Mouse (Mus musculus) frontal cortex, postnatal 10 days (tissue): ENCODE measurements around the gene Kcnh1.

ENCODE experiments used
- DNase-seq, 2 experiments: peaks; one replicate each; pipeline ENCODE4 v3.0.0; 2022; ENCODE audit warnings: low spot score in 2 of 2, mixed read lengths in 1 of 2

Kcnh1 gene

DNA sequence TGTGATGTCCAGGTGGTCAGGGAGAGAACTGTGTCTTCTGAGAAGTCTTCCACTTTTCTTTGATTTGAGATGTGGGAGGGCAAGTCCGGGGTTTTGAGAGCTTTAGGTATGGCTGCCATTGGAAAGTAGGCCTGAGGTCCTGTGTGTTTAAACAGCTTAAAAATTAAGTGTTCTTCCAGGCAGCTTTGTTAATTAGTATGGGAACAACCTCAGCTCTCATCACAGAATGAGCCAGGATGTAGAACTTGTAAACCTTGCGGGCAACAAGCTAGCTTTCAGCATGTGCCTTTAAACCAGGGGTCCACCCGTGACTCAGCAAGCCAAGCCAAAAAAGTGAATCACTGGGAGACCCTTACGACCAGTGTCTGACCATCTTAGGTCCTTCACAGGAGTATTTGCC lies 214.6 kb downstream of the Kcnh1 start:
- DNase-seq, result no peak

GRCm38 (mm10) chr1:192406589-192406988 lies 216.0 kb downstream of the Kcnh1 start:
- DNase-seq, result no peak

DNA sequence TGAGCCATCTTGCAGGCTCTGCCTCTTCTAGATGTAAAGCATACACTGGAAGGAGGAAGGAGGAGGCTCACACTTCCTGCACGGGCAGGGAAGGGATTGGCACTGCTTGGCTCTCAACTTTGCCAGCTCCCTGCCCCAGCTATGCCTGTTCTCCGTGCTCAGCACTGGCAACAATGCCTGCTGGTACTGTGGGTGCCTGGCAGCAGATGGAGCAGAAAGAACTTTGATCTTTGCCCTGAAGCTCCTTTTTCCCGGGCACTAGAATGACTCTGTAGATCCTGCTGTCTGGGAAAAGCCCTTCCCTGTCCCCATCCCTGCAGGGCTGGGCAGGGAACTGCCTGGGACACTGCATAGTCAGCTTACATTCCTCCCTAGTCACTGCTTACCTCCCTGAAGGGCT lies 225.2 kb downstream of the Kcnh1 start:
- no peak for DNase-seq

DNA sequence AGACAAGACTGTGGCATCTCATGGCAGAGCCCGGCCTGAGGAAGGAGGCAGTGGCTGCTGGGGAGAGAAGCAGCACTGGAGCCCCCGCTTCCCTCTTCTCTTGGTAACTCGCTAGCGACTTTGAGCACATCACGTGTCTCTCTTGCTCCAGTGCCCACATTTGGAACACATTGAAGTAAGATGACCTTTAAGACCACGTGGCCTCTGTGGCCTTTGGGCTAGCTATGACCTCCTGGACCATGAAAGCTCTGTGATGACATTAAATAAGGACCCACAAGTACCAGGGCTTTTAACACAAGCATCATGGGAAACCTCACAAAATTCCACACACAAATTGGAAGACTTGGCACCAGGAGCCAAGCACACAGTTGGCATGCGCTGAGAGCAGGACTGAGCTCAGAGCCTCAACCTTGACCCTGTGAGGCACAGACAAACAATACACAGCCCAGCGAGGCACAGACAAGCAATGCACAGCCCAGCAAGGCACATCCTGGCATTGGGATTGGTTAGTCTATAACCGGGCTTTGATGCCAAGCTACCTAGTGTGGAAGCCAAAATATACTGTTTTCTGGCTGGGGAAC lies 225.8 kb downstream of the Kcnh1 start:
- no peak for DNase-seq

DNA sequence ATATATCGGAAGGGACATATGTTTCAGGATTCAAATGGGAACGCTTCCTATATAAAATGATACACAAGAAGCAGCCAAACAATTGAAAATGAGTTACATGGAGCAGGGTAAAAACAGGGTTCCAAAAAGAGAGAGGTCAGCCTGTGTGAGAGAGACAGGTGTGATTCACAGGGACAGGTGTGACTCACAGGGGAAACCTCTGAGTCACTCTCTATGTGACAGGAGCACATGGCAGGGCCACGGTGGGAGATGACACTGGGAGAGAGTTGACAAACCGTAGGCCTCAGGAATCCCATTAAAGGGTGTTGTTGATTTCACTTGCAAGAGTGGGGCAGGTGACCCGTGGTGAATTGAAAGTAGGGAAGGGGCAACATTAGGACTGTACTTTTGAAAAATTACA lies 228.6 kb downstream of the Kcnh1 start:
- no peak for DNase-seq

GRCm38 (mm10) chr1:192421377-192422166 lies 231.0 kb downstream of the Kcnh1 start:
- peak in 1 of 2 experiments; percentile 42 for DNase-seq

- no peak for DNase-seq
Observed at GRCm38 (mm10) chr1:192431423-192431822, 240.8 kb downstream of the Kcnh1 start.

DNA sequence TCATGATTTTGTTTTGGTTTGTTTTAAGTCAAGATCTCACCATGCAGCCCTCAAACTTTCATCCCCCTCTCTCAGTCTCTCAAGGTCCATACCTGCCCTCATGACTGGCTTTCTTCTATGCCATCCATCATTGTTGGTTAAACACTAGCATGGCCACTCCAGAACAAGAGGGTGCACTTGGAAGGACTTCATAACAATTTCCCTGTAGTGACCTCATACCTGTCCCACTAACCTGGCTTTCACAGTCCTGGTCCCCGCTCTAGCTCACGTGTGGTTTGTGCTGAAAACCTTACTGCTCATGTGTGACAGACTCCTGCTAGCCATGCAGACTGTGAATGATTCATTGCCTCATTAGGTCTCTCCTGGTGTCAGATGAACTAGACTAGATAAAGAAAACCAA lies 244.9 kb downstream of the Kcnh1 start:
- no peak for DNase-seq

DNA sequence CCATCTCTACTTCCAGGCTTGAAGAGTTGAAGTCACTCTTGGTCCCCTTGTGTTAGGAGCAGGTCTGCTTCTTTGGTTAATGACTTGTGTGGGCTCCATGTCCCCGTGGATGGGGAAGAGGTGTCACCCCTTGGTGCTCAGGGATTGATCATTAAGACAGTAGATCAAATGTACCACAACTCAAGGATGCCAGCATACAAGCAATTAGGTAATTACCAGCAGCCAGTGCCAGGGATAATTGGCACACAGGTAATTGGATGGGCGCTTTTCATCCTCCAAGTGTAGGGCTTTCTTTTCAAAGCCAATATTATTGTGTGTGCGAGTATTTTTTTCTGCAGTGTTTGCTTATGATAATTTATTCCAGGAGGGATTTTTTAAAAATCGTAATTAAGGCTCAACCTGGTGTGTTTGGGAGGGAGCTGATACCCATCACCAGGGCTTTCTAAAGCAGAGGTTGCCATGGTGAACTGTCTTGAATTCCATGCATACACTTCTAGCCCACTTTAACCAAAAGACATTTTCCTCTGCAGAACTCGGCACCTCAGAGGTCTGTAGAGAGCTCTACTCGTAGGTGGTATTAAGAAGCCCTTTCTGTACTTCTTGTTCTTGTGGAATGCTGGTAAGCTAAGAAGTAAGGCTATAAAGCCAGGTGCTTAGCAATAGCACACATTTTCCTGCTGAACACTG lies 248.7 kb downstream of the Kcnh1 start:
- DNase-seq, result no peak

- DNase-seq, result no peak
Observed at GRCm38 (mm10) chr1:192442772-192443445, 252.3 kb downstream of the Kcnh1 start.

- DNase-seq, result no peak
Observed at GRCm38 (mm10) chr1:192443998-192444657, 253.6 kb downstream of the Kcnh1 start.

DNA sequence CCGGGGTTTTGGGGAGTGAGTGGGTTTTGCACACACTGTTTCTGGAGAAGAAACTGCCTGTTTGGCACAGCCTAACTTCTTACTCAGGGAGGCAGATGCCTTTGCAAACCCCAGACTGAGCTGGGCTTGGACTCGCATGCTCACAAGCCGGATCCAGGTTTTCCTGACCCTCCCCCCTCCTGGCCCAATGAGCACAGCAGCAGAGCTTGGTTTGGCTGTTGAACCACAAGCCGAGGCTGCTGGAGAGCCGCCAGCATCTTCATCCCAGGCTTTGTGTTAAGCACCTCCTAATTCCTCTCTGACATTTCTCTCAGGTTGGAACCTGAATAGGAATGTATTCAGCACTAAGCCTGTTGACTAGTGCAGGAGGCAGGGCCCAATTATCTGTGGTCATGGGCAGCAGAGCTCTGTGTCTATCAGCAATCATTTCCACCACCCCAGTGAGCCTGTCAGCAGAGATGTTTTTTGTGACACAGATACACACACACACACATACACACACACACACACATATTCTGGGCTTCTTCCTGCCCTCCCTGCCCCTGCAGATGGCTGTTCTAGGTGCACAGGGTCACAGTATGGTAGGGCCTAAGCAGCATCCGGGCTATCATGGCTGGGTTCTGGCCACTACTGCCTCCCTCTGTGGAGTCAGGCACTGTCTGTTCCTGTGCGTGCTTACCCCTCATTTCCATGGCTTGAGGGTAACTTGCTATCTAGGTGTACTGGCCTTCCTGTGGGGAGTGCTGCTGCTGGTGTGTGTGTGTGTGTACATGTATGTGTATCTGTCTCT lies 254.3 kb downstream of the Kcnh1 start:
- peak; percentile 48 to 60 for DNase-seq

- no peak for DNase-seq
Observed at GRCm38 (mm10) chr1:192446158-192446557, 255.6 kb downstream of the Kcnh1 start.

GRCm38 (mm10) chr1:192447666-192448065 lies 257.1 kb downstream of the Kcnh1 start:
- DNase-seq, result no peak

- DNase-seq, result no peak
Observed at GRCm38 (mm10) chr1:192448512-192448911, 257.9 kb downstream of the Kcnh1 start.

DNA sequence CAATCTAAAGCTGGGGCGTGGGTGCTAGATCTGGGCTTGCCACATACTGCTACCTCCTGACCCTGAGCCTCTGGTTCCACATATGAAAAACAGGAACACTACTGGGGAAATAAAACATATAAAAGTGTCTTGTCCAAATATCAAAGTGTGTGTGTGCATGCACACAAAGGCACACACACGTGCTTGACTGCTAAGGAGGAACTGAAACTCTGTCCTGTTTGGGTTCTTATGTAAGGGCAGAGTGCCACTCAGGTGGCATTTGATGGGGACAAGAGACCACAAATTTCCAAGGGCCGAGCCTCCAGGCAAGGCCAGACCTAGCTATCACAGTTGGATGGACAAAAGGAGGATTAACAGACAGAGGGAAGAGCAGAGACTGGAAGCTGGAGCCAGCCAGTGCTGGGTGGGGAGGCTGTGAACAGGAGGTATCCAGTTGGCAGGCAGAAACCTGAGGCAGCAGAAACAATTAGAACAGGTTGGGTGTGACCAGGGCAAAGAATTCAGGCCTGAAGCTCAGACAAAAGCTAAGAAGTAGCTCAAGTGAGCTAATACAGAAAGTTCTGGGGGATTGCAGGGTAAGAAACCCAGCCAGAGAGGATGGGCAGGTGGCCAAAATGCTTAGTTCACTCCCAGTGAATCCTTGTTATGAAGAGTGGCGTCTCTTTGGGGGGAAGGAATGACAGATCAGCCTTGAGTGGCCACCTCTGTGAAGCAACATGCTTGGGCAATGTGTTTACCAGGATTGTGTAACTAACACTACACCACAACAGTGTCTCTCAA lies 259.2 kb downstream of the Kcnh1 start:
- no peak for DNase-seq

DNA sequence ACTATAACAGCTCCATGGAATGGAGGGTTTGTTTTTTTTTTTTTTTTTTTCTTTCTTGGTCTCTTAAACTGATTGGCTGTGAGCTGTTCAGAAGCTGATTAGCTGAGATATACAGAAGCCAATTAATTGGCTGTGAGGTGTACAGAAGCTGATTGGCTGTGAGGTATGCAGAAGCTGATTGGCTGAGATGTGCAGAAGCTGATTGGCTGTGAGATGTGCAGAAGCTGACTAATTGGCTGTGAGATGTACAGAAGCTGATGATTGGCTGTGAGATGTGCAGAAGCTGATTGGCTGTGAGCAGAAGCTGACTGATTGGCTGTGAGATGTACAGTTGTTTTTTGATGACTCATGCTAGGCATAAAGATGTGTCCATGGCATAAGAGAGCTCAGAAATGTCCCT lies 259.9 kb downstream of the Kcnh1 start:
- DNase-seq, result no peak

DNA sequence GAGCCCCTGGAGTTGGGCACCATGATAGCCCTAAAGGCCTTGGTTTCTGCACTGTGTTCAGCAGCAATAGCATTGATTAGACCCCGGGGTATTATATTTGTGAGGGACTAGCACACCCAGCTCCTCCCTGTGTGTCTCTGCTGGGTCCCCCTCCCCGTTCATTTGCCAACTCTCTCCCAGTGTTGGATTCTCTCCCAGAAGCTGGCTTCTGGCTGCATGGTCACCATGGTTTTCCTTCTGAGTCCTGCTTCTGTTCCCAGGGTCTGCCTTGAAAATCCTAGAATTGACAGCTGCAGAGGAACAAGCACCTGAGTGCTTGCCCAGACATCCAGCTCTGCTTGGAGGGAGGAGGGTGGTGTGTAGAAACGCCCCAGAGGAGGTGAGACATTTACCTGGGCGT lies 261.1 kb downstream of the Kcnh1 start:
- DNase-seq, result no peak

DNA sequence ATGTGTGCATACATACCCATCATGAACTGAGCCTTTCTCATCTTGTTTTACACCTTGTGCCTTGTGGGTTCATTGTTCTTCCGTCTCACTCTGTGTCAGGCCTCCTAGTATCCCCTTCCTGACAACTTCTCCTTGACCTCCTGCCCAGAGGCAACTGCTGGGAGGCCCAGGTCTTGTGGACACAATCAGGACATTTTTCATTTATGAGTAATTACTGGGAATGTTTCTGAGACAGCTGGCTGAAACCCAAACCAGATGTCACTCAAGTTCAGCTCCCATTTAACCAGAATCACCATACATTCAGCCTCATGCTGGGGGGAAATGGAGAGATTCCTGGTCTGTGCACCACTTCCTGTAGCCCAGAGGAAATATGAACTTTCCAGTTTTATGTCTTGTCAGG lies 263.9 kb downstream of the Kcnh1 start:
- DNase-seq, result no peak

- DNase-seq, result no peak
Observed at GRCm38 (mm10) chr1:192454981-192455380, 264.4 kb downstream of the Kcnh1 start.
